Mouse (Mus musculus) liver, adult 2 months (tissue): ENCODE data around the gene Sap30.

Source experiments
- CTCF ChIP-seq: fragments of 200-500 bp; IDR thresholded peaks from 2 replicates; pipeline ENCODE4 v1.5.1; 2011; ENCODE audit warnings: low read depth, low read length, control low read depth
- POLR2A ChIP-seq: fragments of 200-500 bp; IDR thresholded peaks from 2 replicates; pipeline ENCODE4 v1.6.1; 2011; ENCODE audit warnings: low read length, control low read depth; ENCODE audit not compliant: insufficient read depth; ENCODE audit errors: extremely low read depth

DNA sequence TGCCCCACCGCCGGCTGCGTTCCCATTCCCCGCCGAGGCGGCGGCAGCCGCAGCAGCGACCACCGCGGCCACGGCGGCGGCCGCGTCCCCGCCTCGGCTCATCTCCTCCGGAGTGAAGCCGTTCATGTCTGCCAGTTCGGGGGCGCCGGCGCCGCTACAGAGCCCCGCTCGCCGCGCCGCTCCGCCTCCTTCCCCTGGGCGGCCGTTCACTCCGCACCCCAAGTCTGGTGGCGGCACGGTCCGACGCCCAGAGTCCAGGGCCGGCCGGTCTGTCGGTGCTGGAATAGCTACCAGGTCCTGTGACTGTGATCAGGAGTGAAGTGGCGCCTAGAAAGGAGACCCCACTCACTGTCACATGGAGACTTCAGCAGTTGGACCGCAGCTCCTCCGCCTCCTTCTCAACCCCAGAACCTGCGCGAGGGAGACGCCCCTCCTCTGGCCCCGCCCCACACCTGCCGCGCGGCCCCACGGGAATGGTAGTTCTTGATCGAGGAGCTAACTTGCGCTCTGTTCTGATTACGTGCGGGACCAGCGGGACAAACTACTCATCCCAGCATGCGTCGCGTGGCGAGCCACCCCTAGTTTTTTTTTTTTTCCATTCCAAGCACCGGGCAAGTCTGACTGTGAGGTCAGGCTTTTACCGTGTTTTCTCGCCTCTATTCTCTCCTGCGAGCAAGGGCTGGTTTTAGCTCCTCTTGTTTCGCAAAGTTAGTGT is at the start of gene Sap30:
- TF ChIP-seq CTCF, result no peak
- TF ChIP-seq POLR2A, result no peak; the same call in 1 of the 2 replicates
